Mouse (Mus musculus) adrenal gland, postnatal 4 days (tissue): ENCODE data around the gene Nbea. TPM values are rescaled to one million over a fixed set of nuclear protein-coding genes. Genes with fewer than 3 reads are reported as not detected.

Experiments used
- DNase-seq, 2 experiments: peaks; one replicate each; pipeline ENCODE4 v3.0.0; 2021 to 2022; ENCODE audit warnings: low spot score in 2 of 2, mixed read lengths in 2 of 2
- total RNA-seq, 2 experiments: library from RNA; stranded (reverse); gene quantifications; 2 replicates each; pipeline ENCODE4 v1.2.3; 2021

Gene Nbea
- total RNA-seq, 2 experiments from 2014 or later: 30.3 to 31.6 TPM

GRCm38 (mm10) chr3:55753872-55754271 lies 429.6 kb downstream of the Nbea start:
- DNase-seq: no peak

GRCm38 (mm10) chr3:55752558-55752957 lies 430.9 kb downstream of the Nbea start:
- no peak for DNase-seq

- DNase-seq: no peak
These were observed 432.1 kb downstream of the Nbea start for GRCm38 (mm10) chr3:55751363-55751762.

- no peak for DNase-seq
These were observed 432.9 kb downstream of the Nbea start for GRCm38 (mm10) chr3:55750445-55751065.

- DNase-seq: no peak
These were observed 439.6 kb downstream of the Nbea start for GRCm38 (mm10) chr3:55743885-55744284.

GRCm38 (mm10) chr3:55742654-55743053 lies 440.8 kb downstream of the Nbea start:
- DNase-seq: no peak

GRCm38 (mm10) chr3:55742218-55742617 lies 441.3 kb downstream of the Nbea start:
- no peak for DNase-seq

- DNase-seq: no peak
These were observed 442.1 kb downstream of the Nbea start for GRCm38 (mm10) chr3:55741428-55741827.

GRCm38 (mm10) chr3:55733665-55734064 lies 449.8 kb downstream of the Nbea start:
- DNase-seq: no peak

- DNase-seq: no peak
These were observed 453.0 kb downstream of the Nbea start for GRCm38 (mm10) chr3:55730549-55730948.

GRCm38 (mm10) chr3:55730142-55730541 lies 453.4 kb downstream of the Nbea start:
- no peak for DNase-seq

GRCm38 (mm10) chr3:55714260-55714659 lies 469.2 kb downstream of the Nbea start:
- no peak for DNase-seq

GRCm38 (mm10) chr3:55713856-55714255 lies 469.6 kb downstream of the Nbea start:
- DNase-seq: no peak

GRCm38 (mm10) chr3:55710300-55710699 lies 473.2 kb downstream of the Nbea start:
- no peak for DNase-seq

GRCm38 (mm10) chr3:55701632-55702031 lies 481.9 kb downstream of the Nbea start:
- DNase-seq: no peak

GRCm38 (mm10) chr3:55697174-55697573 lies 486.3 kb downstream of the Nbea start:
- DNase-seq: no peak

- no peak for DNase-seq
These were observed 490.4 kb downstream of the Nbea start for GRCm38 (mm10) chr3:55693073-55693472.

- no peak for DNase-seq
These were observed 495.4 kb downstream of the Nbea start for GRCm38 (mm10) chr3:55688098-55688497.

- no peak for DNase-seq
These were observed 496.5 kb downstream of the Nbea start for GRCm38 (mm10) chr3:55686993-55687392.

- no peak for DNase-seq
These were observed 497.9 kb downstream of the Nbea start for GRCm38 (mm10) chr3:55685627-55686026.

- DNase-seq: no peak
These were observed 498.6 kb downstream of the Nbea start for GRCm38 (mm10) chr3:55684892-55685291.

GRCm38 (mm10) chr3:55677691-55678090 lies 505.8 kb downstream of the Nbea start:
- no peak for DNase-seq

- no peak for DNase-seq
These were observed 509.3 kb downstream of the Nbea start for GRCm38 (mm10) chr3:55674185-55674584.

GRCm38 (mm10) chr3:55667048-55667447 lies 516.5 kb downstream of the Nbea start:
- DNase-seq: no peak
